Mouse (Mus musculus) limb, embryonic 10.5 days (tissue): ENCODE data around the gene Sptbn4. TPM values are rescaled to one million over a fixed set of nuclear protein-coding genes. Genes with fewer than 3 reads are reported as not detected.
A peak's percentile ranks its signal among the peaks of the same experiment; 100 is the strongest.

Source experiments
- DNase-seq: peaks from one replicate; pipeline ENCODE4 v3.0.0-alpha.2; 2017; ENCODE audit warnings: low spot score
- H3K27ac ChIP-seq: fragments of 300-500 bp; sonication (generic); 2 replicates; pipeline ENCODE4 v1.5.1; 2016; ENCODE audit warnings: mild to moderate bottlenecking
- H3K27me3 ChIP-seq: fragments of 300-500 bp; sonication (generic); 2 replicates; pipeline ENCODE4 v1.6.1; 2016; ENCODE audit warnings: low read depth, mild to moderate bottlenecking; ENCODE audit not compliant: poor library complexity, severe bottlenecking
- H3K36me3 ChIP-seq: fragments of 300-500 bp; sonication (generic); 2 replicates; pipeline ENCODE4 v1.6.1; 2016; ENCODE audit warnings: mild to moderate bottlenecking, moderate library complexity
- H3K4me1 ChIP-seq: fragments of 300-500 bp; sonication (generic); 2 replicates; pipeline ENCODE4 v1.6.1; 2016
- H3K4me3 ChIP-seq: fragments of 300-500 bp; sonication (generic); 2 replicates; pipeline ENCODE4 v1.5.1; 2016; ENCODE audit warnings: mild to moderate bottlenecking, moderate library complexity
- H3K9me3 ChIP-seq: fragments of 300-500 bp; sonication (generic); replicated peaks from 2 replicates; pipeline ENCODE4 v1.6.1; 2016; ENCODE audit warnings: mild to moderate bottlenecking
- WGBS: fragments of 180-500 bp; shearing (Covaris S2); methylation state at CpG from one replicate; pipeline ENCODE4 v1.1.7; 2016; 5-methylcytosine and 5-hydroxymethylcytosine counted together
- polyA plus RNA-seq: library from polyadenylated mRNA; unstranded; fragments of >200 nt; fragmentation: Nextera tagmentation; extraction: Ambion mirVana; gene quantifications from 2 replicates; pipeline ENCODE4 v1.2.1, GENCODE M21; 2016

Gene Sptbn4
- polyA plus RNA-seq, 1 experiment from 2014 or later, result 0.15 TPM

- no peak for DNase-seq
- WGBS, result 90% methylated on average over 9 of the region's 9 CpGs
- Histone ChIP-seq H3K9me3 (no peaks in the 10 kb centered on the region), H3K4me1 (peaks cover 40% of the 10 kb centered on the region), H3K4me3 (no peak overlapping the region), H3K36me3 (no peaks in the 10 kb centered on the region), H3K27ac (no peak overlapping the region), H3K27me3 (peaks cover 68% of the 10 kb centered on the region)
Measured at GRCm38 (mm10) chr7:27359706-27360358, 87.7 kb downstream of the Sptbn4 start.

DNA sequence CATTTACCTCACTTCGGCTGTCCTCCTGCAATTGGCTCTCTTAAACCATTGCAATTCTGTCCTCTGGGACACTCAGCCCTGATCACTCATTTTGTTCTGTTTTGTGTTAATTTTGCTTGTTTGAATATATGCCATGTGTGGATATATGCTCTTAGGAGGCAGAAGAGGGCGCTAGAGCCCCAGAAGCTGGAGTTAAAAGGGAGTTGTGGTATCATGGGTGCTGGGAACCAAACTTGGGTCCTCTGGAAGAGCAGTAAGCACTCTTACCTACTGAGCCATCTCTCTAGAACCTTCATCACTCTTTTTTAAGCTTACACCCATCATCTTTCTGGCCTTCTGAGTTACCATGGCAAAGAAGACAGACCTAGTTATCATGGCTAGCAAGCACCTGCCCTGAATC is 88.3 kb downstream of the Sptbn4 start:
- H3K27me3 ChIP-seq, result peaks cover 68% of the 10 kb centered on the region
- no peak overlapping the region for H3K4me3 ChIP-seq
- peaks cover 44% of the 10 kb centered on the region for H3K4me1 ChIP-seq
- DNase-seq, result no peak
- no peaks in the 10 kb centered on the region for H3K9me3 ChIP-seq
- no peak overlapping the region for H3K27ac ChIP-seq
- no peaks in the 10 kb centered on the region for H3K36me3 ChIP-seq
- 74% methylated on average over 2 of the region's 2 CpGs for WGBS

DNA sequence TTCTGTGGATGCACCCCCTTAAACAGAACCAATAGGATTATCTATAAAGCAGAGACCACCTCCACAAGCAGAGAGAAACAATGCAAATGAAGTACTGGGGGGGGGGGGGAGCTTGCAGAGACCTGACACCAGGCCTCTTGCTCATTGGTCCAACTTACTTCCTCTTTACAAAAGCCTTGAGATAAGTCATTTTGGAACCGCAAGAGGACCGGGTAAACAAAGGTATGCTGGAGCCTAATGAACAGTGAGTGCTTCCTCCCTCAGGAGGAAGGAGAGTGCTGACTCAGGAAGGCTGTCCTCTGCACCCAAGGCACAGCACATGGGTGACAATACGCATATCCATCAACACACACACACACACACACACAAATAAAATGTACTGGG is 89.9 kb downstream of the Sptbn4 start:
- peaks cover 41% of the 10 kb centered on the region for H3K4me1 ChIP-seq
- H3K27ac ChIP-seq, result peak overlapping the region; percentile 56
- H3K36me3 ChIP-seq, result peaks cover 2% of the 10 kb centered on the region; the same call in 1 of the 2 replicates
- DNase-seq, result no peak
- H3K4me3 ChIP-seq, result no peak overlapping the region
- H3K27me3 ChIP-seq, result peaks cover 54% of the 10 kb centered on the region
- 29% methylated on average over 3 of the region's 3 CpGs for WGBS
- no peaks in the 10 kb centered on the region for H3K9me3 ChIP-seq

- Histone ChIP-seq H3K27me3 (peaks cover 49% of the 10 kb centered on the region), H3K9me3 (no peaks in the 10 kb centered on the region), H3K4me3 (peak within 1 kb of the TSS; percentile 67), H3K27ac (peak within 1 kb of the TSS; percentile 56), H3K36me3 (peaks cover 4% of the 10 kb centered on the region; the same call in 1 of the 2 replicates), H3K4me1 (peaks cover 41% of the 10 kb centered on the region)
- WGBS, result 3% methylated on average over 27 of the region's 27 CpGs
- DNase-seq, result peak; percentile 48
Measured at GRCm38 (mm10) chr7:27356861-27357594, 90.5 kb downstream of the Sptbn4 start, which contains the start of gene Gm20479. Gene Gm20479 (minus strand): TSS chr7:27357419.

- WGBS, result 1% methylated on average over 16 of the region's 16 CpGs
- Histone ChIP-seq H3K9me3 (no peaks in the 10 kb centered on the region), H3K4me3 (peak overlapping the region; percentile 67), H3K27me3 (peaks cover 42% of the 10 kb centered on the region), H3K4me1 (peaks cover 36% of the 10 kb centered on the region), H3K36me3 (peaks cover 10% of the 10 kb centered on the region; the same call in 1 of the 2 replicates), H3K27ac (peak overlapping the region; percentile 56)
- DNase-seq, result peak; percentile 47
Measured at GRCm38 (mm10) chr7:27356248-27356647, 91.2 kb downstream of the Sptbn4 start.

DNA sequence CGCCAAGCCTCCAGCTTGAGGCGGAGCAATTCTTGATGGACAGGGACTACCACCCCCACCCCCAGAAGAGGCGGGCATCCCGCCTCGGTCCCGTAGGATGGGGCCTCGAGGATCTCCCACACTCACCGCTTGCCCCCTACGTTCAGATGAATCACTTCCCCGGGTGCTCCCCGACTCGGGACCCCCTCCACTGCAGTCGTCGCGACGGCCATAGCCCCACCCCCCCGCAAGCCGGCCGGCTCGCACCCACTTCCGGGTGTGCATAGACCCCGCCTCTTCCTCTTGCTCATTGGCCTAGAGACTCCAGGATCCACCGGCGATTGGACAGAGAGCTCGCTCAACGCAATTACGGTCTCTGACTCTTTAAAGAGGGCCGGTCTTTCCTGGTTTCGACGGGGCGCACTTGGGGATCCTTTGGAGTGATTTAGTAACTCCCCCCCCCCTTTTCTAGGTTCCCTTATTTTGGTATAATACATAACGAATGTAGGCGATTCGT is 91.7 kb downstream of the Sptbn4 start, which contains the start of gene Shkbp1:
Gene Shkbp1, minus strand, starts transcription at position 275 of the 496 bp plus-strand sequence.
- peaks cover 42% of the 10 kb centered on the region for H3K27me3 ChIP-seq
- WGBS, result under 1% methylated on average over 34 of the region's 34 CpGs
- peaks cover 32% of the 10 kb centered on the region for H3K4me1 ChIP-seq
- H3K27ac ChIP-seq, result peak within 1 kb of the TSS; percentile 72
- DNase-seq, result peak; percentile 89
- peaks cover 11% of the 10 kb centered on the region for H3K36me3 ChIP-seq
- peak within 1 kb of the TSS; percentile 67 for H3K4me3 ChIP-seq
- no peaks in the 10 kb centered on the region for H3K9me3 ChIP-seq

GRCm38 (mm10) chr7:27355261-27355660 is 92.2 kb downstream of the Sptbn4 start:
- Histone ChIP-seq H3K4me1 (peaks cover 30% of the 10 kb centered on the region), H3K4me3 (peak overlapping the region; percentile 67), H3K36me3 (peaks cover 16% of the 10 kb centered on the region), H3K27ac (peak overlapping the region; percentile 72), H3K27me3 (peaks cover 42% of the 10 kb centered on the region), H3K9me3 (no peaks in the 10 kb centered on the region)
- 7% methylated on average over 14 of the region's 14 CpGs for WGBS
- DNase-seq, result peak; percentile 38

- Histone ChIP-seq H3K4me1 (peaks cover 30% of the 10 kb centered on the region), H3K27me3 (peaks cover 42% of the 10 kb centered on the region), H3K27ac (no peak overlapping the region), H3K9me3 (no peaks in the 10 kb centered on the region), H3K36me3 (peaks cover 18% of the 10 kb centered on the region), H3K4me3 (peak overlapping the region; percentile 67)
- DNase-seq, result no peak
- WGBS, result 48% methylated on average over 4 of the region's 4 CpGs
Measured at GRCm38 (mm10) chr7:27354783-27355182, 92.7 kb downstream of the Sptbn4 start.

DNA sequence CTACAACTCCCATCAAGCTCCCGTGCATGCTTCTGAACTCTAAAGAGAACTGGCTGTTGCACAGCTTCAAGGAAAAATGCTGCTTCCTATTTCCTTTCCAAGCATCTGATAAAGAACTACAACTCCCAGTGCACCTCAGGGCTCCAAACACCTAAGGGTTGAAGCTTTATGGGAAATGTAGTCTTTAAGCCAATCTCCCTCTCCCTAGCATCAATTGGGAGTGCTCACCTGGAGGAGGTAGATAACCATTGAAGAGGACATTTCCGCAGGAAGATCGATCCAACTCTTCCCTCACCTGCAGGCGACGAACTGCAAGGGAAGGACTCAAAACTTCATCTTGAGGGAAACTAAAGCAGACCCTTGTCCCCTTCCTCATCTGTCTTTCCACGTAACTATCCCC is 93.3 kb downstream of the Sptbn4 start:
- no peaks in the 10 kb centered on the region for H3K9me3 ChIP-seq
- 23% methylated on average over 6 of the region's 6 CpGs for WGBS
- no peak overlapping the region for H3K27ac ChIP-seq
- DNase-seq, result no peak
- H3K27me3 ChIP-seq, result peaks cover 39% of the 10 kb centered on the region
- peak overlapping the region; percentile 67 for H3K4me3 ChIP-seq
- H3K36me3 ChIP-seq, result peaks cover 18% of the 10 kb centered on the region
- peaks cover 30% of the 10 kb centered on the region for H3K4me1 ChIP-seq

- WGBS, result 10% methylated on average over 6 of the region's 6 CpGs
Measured at GRCm38 (mm10) chr7:27345444-27345843, 102.0 kb downstream of the Sptbn4 start.

DNA sequence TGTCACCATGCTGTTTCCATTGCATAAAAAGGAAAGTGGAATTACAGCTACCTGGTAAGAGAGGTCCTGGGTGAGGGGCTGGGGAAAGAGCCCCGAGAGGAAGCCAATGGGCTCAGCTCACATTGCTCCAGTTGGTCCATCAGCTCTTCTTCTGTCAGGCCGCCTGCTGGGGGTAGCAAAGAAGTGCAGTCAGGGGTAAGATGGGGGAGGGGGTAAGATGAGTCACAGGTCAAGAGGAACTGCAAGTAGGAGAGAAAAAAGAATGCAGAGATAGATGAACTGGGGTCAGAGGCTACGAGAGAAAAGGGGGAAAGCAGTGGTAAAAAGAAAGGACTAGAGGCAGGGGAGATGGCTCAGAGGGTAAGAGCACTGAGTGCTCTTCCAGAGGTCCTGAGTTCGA is 104.9 kb downstream of the Sptbn4 start:
- Histone ChIP-seq H3K27me3 (peaks cover 21% of the 10 kb centered on the region), H3K27ac (no peak overlapping the region), H3K9me3 (no peaks in the 10 kb centered on the region), H3K4me1 (peaks cover 19% of the 10 kb centered on the region), H3K36me3 (peaks cover 37% of the 10 kb centered on the region), H3K4me3 (no peak overlapping the region)
- DNase-seq, result no peak
- 57% methylated on average over 4 of the region's 4 CpGs for WGBS

More at GRCm38 (mm10) chr7:27345444-27345843, 102.0 kb downstream of the Sptbn4 start:
- Histone ChIP-seq H3K27ac (no peak overlapping the region), H3K27me3 (no peaks in the 10 kb centered on the region), H3K4me3 (no peak overlapping the region), H3K36me3 (peaks cover 53% of the 10 kb centered on the region), H3K4me1 (peaks cover 10% of the 10 kb centered on the region), H3K9me3 (no peaks in the 10 kb centered on the region)
- DNase-seq, result no peak

GRCm38 (mm10) chr7:27339519-27339918 is 108.0 kb downstream of the Sptbn4 start:
- DNase-seq, result no peak
- no peak overlapping the region for H3K4me3 ChIP-seq
- H3K27me3 ChIP-seq, result peaks cover 50% of the 10 kb centered on the region
- H3K36me3 ChIP-seq, result peaks cover 20% of the 10 kb centered on the region
- no peaks in the 10 kb centered on the region for H3K9me3 ChIP-seq
- no peak overlapping the region for H3K27ac ChIP-seq
- peaks cover 30% of the 10 kb centered on the region for H3K4me1 ChIP-seq
- WGBS, result 40% methylated on average over 7 of the region's 7 CpGs

GRCm38 (mm10) chr7:27339114-27339513 is 108.4 kb downstream of the Sptbn4 start:
- Histone ChIP-seq H3K27ac (no peak overlapping the region), H3K36me3 (peaks cover 16% of the 10 kb centered on the region), H3K27me3 (peaks cover 54% of the 10 kb centered on the region), H3K4me1 (peaks cover 34% of the 10 kb centered on the region), H3K4me3 (no peak overlapping the region), H3K9me3 (no peaks in the 10 kb centered on the region)
- 70% methylated on average over 4 of the region's 4 CpGs for WGBS
- DNase-seq, result no peak
